Mouse (Mus musculus): Measurements from ENCODE around the gene Rtn4ip1. TPM values are rescaled to one million over a fixed set of nuclear protein-coding genes. Genes with fewer than 3 reads are reported as not detected.
"Not testable (repeated sequence)": the region's sequence is repeated elsewhere in the genome, so short reads cannot be mapped to it uniquely, and the experiment has no call there.

The Rtn4ip1 gene
- polyA plus RNA-seq, 1 experiment from 2014 or later: 14.2 TPM

- Histone ChIP-seq H3K9me3 (no peaks in the 10 kb centered on the region), H3K27ac (no peak overlapping the region), H3K4me1 (peaks cover 13% of the 10 kb centered on the region), H3K9ac (no peak overlapping the region), H3K27me3 (no peaks in the 10 kb centered on the region), H3K36me3 (no peaks in the 10 kb centered on the region), H3K4me3 (no peak overlapping the region), H3K4me2 (no peak overlapping the region)
- ATAC-seq (ENCODE audit: borderline replicate concordance, extremely low read depth, low FRiP score, low TSS enrichment): no peak
- WGBS: 87% methylated on average over 1 of the region's 1 CpGs
Measured at GRCm38 (mm10) chr10:43904569-43904968, 3.0 kb downstream of the Rtn4ip1 start.

GRCm38 (mm10) chr10:43910032-43910872 lies 8.6 kb downstream of the Rtn4ip1 start:
- H3K4me1 ChIP-seq: no peaks in the 10 kb centered on the region
- H3K4me2 ChIP-seq: no peak overlapping the region
- H3K9ac ChIP-seq: no peak overlapping the region
- 69% methylated on average over 12 of the region's 12 CpGs for WGBS
- H3K27me3 ChIP-seq: no peaks in the 10 kb centered on the region
- H3K4me3 ChIP-seq: no peak overlapping the region
- H3K9me3 ChIP-seq: no peaks in the 10 kb centered on the region
- H3K27ac ChIP-seq: no peak overlapping the region
- ATAC-seq (ENCODE audit: borderline replicate concordance, extremely low read depth, low FRiP score, low TSS enrichment): no peak
- H3K36me3 ChIP-seq: no peaks in the 10 kb centered on the region

- ATAC-seq (ENCODE audit: borderline replicate concordance, extremely low read depth, low FRiP score, low TSS enrichment): no peak
- Histone ChIP-seq H3K36me3 (no peaks in the 10 kb centered on the region), H3K4me2 (no peak overlapping the region), H3K4me3 (no peak overlapping the region), H3K4me1 (no peaks in the 10 kb centered on the region), H3K9me3 (no peaks in the 10 kb centered on the region), H3K9ac (no peak overlapping the region), H3K27ac (no peak overlapping the region), H3K27me3 (no peaks in the 10 kb centered on the region)
- WGBS: 88% methylated on average over 8 of the region's 8 CpGs
Measured at GRCm38 (mm10) chr10:43910873-43911142, 9.2 kb downstream of the Rtn4ip1 start.

GRCm38 (mm10) chr10:43912236-43912635 lies 10.6 kb downstream of the Rtn4ip1 start:
- H3K9me3 ChIP-seq: no peaks in the 10 kb centered on the region
- no peaks in the 10 kb centered on the region for H3K36me3 ChIP-seq
- no peak overlapping the region for H3K27ac ChIP-seq
- peaks cover 3% of the 10 kb centered on the region; the same call in 1 of the 2 replicates for H3K4me1 ChIP-seq
- 60% methylated on average over 3 of the region's 3 CpGs for WGBS
- H3K27me3 ChIP-seq: no peaks in the 10 kb centered on the region
- no peak overlapping the region for H3K4me3 ChIP-seq
- no peak overlapping the region for H3K4me2 ChIP-seq
- no peak for ATAC-seq (ENCODE audit: borderline replicate concordance, extremely low read depth, low FRiP score, low TSS enrichment)
- no peak overlapping the region for H3K9ac ChIP-seq

- Histone ChIP-seq H3K4me3 (no peak overlapping the region), H3K27me3 (no peaks in the 10 kb centered on the region), H3K27ac (no peak overlapping the region), H3K9ac (no peak overlapping the region), H3K4me2 (no peak overlapping the region), H3K36me3 (no peaks in the 10 kb centered on the region), H3K4me1 (peaks cover 6% of the 10 kb centered on the region; the same call in 1 of the 2 replicates), H3K9me3 (no peaks in the 10 kb centered on the region)
- WGBS: 79% methylated on average over 12 of the region's 12 CpGs
- no peak for ATAC-seq (ENCODE audit: borderline replicate concordance, extremely low read depth, low FRiP score, low TSS enrichment)
Measured at GRCm38 (mm10) chr10:43916181-43916580, 14.6 kb downstream of the Rtn4ip1 start.

- no peaks in the 10 kb centered on the region for H3K27me3 ChIP-seq
- no peak overlapping the region for H3K4me3 ChIP-seq
- no peaks in the 10 kb centered on the region for H3K36me3 ChIP-seq
- H3K4me1 ChIP-seq: peaks cover 6% of the 10 kb centered on the region; the same call in 1 of the 2 replicates
- H3K4me2 ChIP-seq: no peak overlapping the region
- WGBS: 82% methylated on average over 2 of the region's 2 CpGs
- no peak overlapping the region for H3K27ac ChIP-seq
- no peaks in the 10 kb centered on the region for H3K9me3 ChIP-seq
- ATAC-seq (ENCODE audit: borderline replicate concordance, extremely low read depth, low FRiP score, low TSS enrichment): no peak
- H3K9ac ChIP-seq: no peak overlapping the region
Measured at GRCm38 (mm10) chr10:43916737-43917136, 15.1 kb downstream of the Rtn4ip1 start.

- Histone ChIP-seq H3K4me1 (peaks cover 6% of the 10 kb centered on the region; the same call in 1 of the 2 replicates), H3K4me3 (no peak overlapping the region), H3K4me2 (no peak overlapping the region), H3K27ac (no peak overlapping the region), H3K9ac (no peak overlapping the region), H3K27me3 (no peaks in the 10 kb centered on the region), H3K9me3 (no peaks in the 10 kb centered on the region), H3K36me3 (0 out of 2 replicates have a peak, but pooled peaks cover 3% of the 10 kb centered on the region)
- ATAC-seq (ENCODE audit: borderline replicate concordance, extremely low read depth, low FRiP score, low TSS enrichment): no peak
- WGBS: 39% methylated on average over 17 of the region's 17 CpGs
Measured at GRCm38 (mm10) chr10:43918696-43919608, 17.3 kb downstream of the Rtn4ip1 start.

- no peaks in the 10 kb centered on the region for H3K9me3 ChIP-seq
- H3K4me2 ChIP-seq: no peak overlapping the region
- 0 out of 2 replicates have a peak, but pooled peaks cover 3% of the 10 kb centered on the region for H3K36me3 ChIP-seq
- 92% methylated on average over 3 of the region's 3 CpGs for WGBS
- no peak overlapping the region for H3K4me3 ChIP-seq
- no peaks in the 10 kb centered on the region for H3K27me3 ChIP-seq
- no peak for ATAC-seq (ENCODE audit: borderline replicate concordance, extremely low read depth, low FRiP score, low TSS enrichment)
- no peaks in the 10 kb centered on the region for H3K4me1 ChIP-seq
- H3K27ac ChIP-seq: no peak overlapping the region
- H3K9ac ChIP-seq: no peak overlapping the region
Measured at GRCm38 (mm10) chr10:43923096-43923495, 21.5 kb downstream of the Rtn4ip1 start.

GRCm38 (mm10) chr10:43925776-43926175 lies 24.2 kb downstream of the Rtn4ip1 start:
- not testable (repeated sequence) for H3K27ac ChIP-seq; H3K27me3 ChIP-seq; H3K36me3 ChIP-seq; H3K4me2 ChIP-seq; H3K4me3 ChIP-seq; H3K9ac ChIP-seq; H3K9me3 ChIP-seq; ATAC-seq (ENCODE audit: borderline replicate concordance, extremely low read depth, low FRiP score, low TSS enrichment); H3K4me1 ChIP-seq
- 82% methylated on average over 9 of the region's 9 CpGs for WGBS

GRCm38 (mm10) chr10:43927736-43928135 lies 26.1 kb downstream of the Rtn4ip1 start:
- 72% methylated on average over 8 of the region's 8 CpGs for WGBS
- H3K27me3 ChIP-seq: no peaks in the 10 kb centered on the region
- H3K27ac ChIP-seq: no peak overlapping the region

GRCm38 (mm10) chr10:43928596-43928995 lies 27.0 kb downstream of the Rtn4ip1 start:
- H3K4me3 ChIP-seq: no peak overlapping the region
- WGBS: 62% methylated on average over 5 of the region's 5 CpGs
- no peak overlapping the region for H3K4me2 ChIP-seq
- no peaks in the 10 kb centered on the region for H3K4me1 ChIP-seq
- no peak for ATAC-seq (ENCODE audit: borderline replicate concordance, extremely low read depth, low FRiP score, low TSS enrichment)
- H3K27ac ChIP-seq: no peak overlapping the region
- H3K9ac ChIP-seq: no peak overlapping the region
- H3K9me3 ChIP-seq: no peaks in the 10 kb centered on the region
- H3K27me3 ChIP-seq: no peaks in the 10 kb centered on the region
- no peaks in the 10 kb centered on the region for H3K36me3 ChIP-seq

More at GRCm38 (mm10) chr10:43927736-43928135, 26.1 kb downstream of the Rtn4ip1 start:
- Histone ChIP-seq H3K36me3 (0 out of 2 replicates have a peak, but pooled peaks cover 3% of the 10 kb centered on the region), H3K4me2 (no peak overlapping the region), H3K4me3 (no peak overlapping the region), H3K4me1 (no peaks in the 10 kb centered on the region), H3K9me3 (no peaks in the 10 kb centered on the region), H3K9ac (no peak overlapping the region)
- no peak for ATAC-seq (ENCODE audit: borderline replicate concordance, extremely low read depth, low FRiP score, low TSS enrichment)

- no peak overlapping the region for H3K4me2 ChIP-seq
- WGBS: 73% methylated on average over 6 of the region's 6 CpGs
- H3K27ac ChIP-seq: no peak overlapping the region
Measured at GRCm38 (mm10) chr10:43939136-43939662, 37.6 kb downstream of the Rtn4ip1 start.

More at GRCm38 (mm10) chr10:43939136-43939662, 37.6 kb downstream of the Rtn4ip1 start:
- Histone ChIP-seq H3K4me1 (no peaks in the 10 kb centered on the region), H3K4me3 (no peak overlapping the region), H3K9me3 (no peaks in the 10 kb centered on the region), H3K27me3 (no peaks in the 10 kb centered on the region), H3K9ac (no peak overlapping the region), H3K36me3 (no peaks in the 10 kb centered on the region)
- ATAC-seq (ENCODE audit: borderline replicate concordance, extremely low read depth, low FRiP score, low TSS enrichment): no peak
